Mouse (Mus musculus): ENCODE measurements around the gene Thada.

Thada gene

GRCm38 (mm10) chr17:84158891-84159290, 307.1 kb downstream of the Thada start:
- no peak for DNase-seq (ENCODE audit: low spot score)

GRCm38 (mm10) chr17:84158461-84158795, 307.6 kb downstream of the Thada start:
- no peak for DNase-seq (ENCODE audit: low spot score)

GRCm38 (mm10) chr17:84157743-84158460, 308.1 kb downstream of the Thada start:
- DNase-seq (ENCODE audit: low spot score), result no peak

- DNase-seq (ENCODE audit: low spot score), result no peak
Measured at GRCm38 (mm10) chr17:84156748-84157742, 309.0 kb downstream of the Thada start.

- no peak for DNase-seq (ENCODE audit: low spot score)
Measured at GRCm38 (mm10) chr17:84156227-84156573, 309.8 kb downstream of the Thada start.

- DNase-seq (ENCODE audit: low spot score), result no peak
Measured at GRCm38 (mm10) chr17:84155516-84156226, 310.3 kb downstream of the Thada start.

- no peak for DNase-seq (ENCODE audit: low spot score)
Measured at GRCm38 (mm10) chr17:84155029-84155338, 311.0 kb downstream of the Thada start.

- no peak for DNase-seq (ENCODE audit: low spot score)
Measured at GRCm38 (mm10) chr17:84154302-84155028, 311.5 kb downstream of the Thada start.

- DNase-seq (ENCODE audit: low spot score), result no peak
Measured at GRCm38 (mm10) chr17:84152976-84153786, 312.8 kb downstream of the Thada start.

GRCm38 (mm10) chr17:84152206-84152975, 313.6 kb downstream of the Thada start:
- no peak for DNase-seq (ENCODE audit: low spot score)

GRCm38 (mm10) chr17:84151306-84151705, 314.7 kb downstream of the Thada start:
- no peak for DNase-seq (ENCODE audit: low spot score)

- no peak for DNase-seq (ENCODE audit: low spot score)
Measured at GRCm38 (mm10) chr17:84150291-84150690, 315.7 kb downstream of the Thada start.

GRCm38 (mm10) chr17:84149566-84149965, 316.4 kb downstream of the Thada start:
- no peak for DNase-seq (ENCODE audit: low spot score)

GRCm38 (mm10) chr17:84148499-84149484, 317.2 kb downstream of the Thada start:
- DNase-seq (ENCODE audit: low spot score), result peak; percentile 63

GRCm38 (mm10) chr17:84147183-84148108, 318.6 kb downstream of the Thada start:
- no peak for DNase-seq (ENCODE audit: low spot score)

- DNase-seq (ENCODE audit: low spot score), result no peak
Measured at GRCm38 (mm10) chr17:84146458-84147182, 319.4 kb downstream of the Thada start.

GRCm38 (mm10) chr17:84145826-84146287, 320.1 kb downstream of the Thada start:
- no peak for DNase-seq (ENCODE audit: low spot score)

Data from urinary bladder, postnatal 25 days (tissue).